Mouse (Mus musculus): Measurements from ENCODE around the gene Cers4.

- TF ChIP-seq POLR2A (IDR thresholded peaks at IDR 0.05; ENCODE audit: control insufficient read depth in 1 of 2, insufficient read depth in 1 of 2, low read depth in 1 of 2, low read length in 2 of 2, poor library complexity in 1 of 2) (no peak), CTCF (IDR thresholded peaks at IDR 0.05 in 2 of 3, conservative IDR thresholded peaks at IDR 0.05 in 1 of 3; ENCODE audit: control insufficient read depth in 1 of 3, insufficient read depth in 1 of 3, low read depth in 2 of 3, low read length in 3 of 3, poor library complexity in 1 of 3, severe bottlenecking in 1 of 3) (no peak), POLR2AphosphoS5 (IDR thresholded peaks at IDR 0.05; ENCODE audit: borderline replicate concordance, low read depth, low read length) (no peak)
These were observed 18.2 kb upstream of the Cers4 start for GRCm38 (mm10) chr8:4474419-4475187.

All from MEL (cell line).